Mouse (Mus musculus) kidney, adult 2 months (tissue): Measurements from ENCODE around the gene Pik3c2a.

Experiments used
- CTCF ChIP-seq: fragments of 200-500 bp; conservative IDR thresholded peaks from 2 replicates; pipeline ENCODE4 v1.5.1; 2011; ENCODE audit warnings: low read depth, mild to moderate bottlenecking, control low read depth, low read length, moderate library complexity, mixed read lengths; ENCODE audit not compliant: insufficient read depth, insufficient read length
- POLR2A ChIP-seq: fragments of 200-500 bp; IDR thresholded peaks from one replicate; pipeline ENCODE4 v1.6.1; 2011; ENCODE audit warnings: low read depth, low read length, control low read depth

- no peak for TF ChIP-seq CTCF
- no peak for TF ChIP-seq POLR2A
Measured at GRCm38 (mm10) chr7:116307099-116307870, 136.0 kb downstream of the Pik3c2a start.
